8 mouse cellular contexts compared by ENCODE assay signal in genomic region chr9:107551117-107551889, GRCm38 (mm10). TPM values are rescaled to one million over a fixed set of nuclear protein-coding genes. Genes with fewer than 3 reads are reported as not detected.
DNase-seq lines count a peak whose midpoint lies in the region; ATAC-seq and TF ChIP-seq lines count a peak whose summit lies in the region.

Gene Rassf1 (plus strand): TSS chr9:107551555.

- H3K27ac ChIP-seq in forebrain, embryonic 10.5 days: peak within 1 kb of the TSS; percentile 88
- H3K27ac ChIP-seq in lung, embryonic 16.5 days (ENCODE audit: low read length): peak within 1 kb of the TSS; percentile 77
- H3K27ac ChIP-seq in olfactory bulb, adult 2 months (ENCODE audit: insufficient read depth, low read depth, low read length): no peak within 1 kb of the TSS

- TF ChIP-seq CTCF in olfactory bulb, adult 2 months (IDR thresholded peaks at IDR 0.05; ENCODE audit: insufficient read depth, low read depth, low read length): no peak

- peak; percentile 56 for ATAC-seq in lung, embryonic 16.5 days (ENCODE audit: low read depth)

- H3K4me1 ChIP-seq in forebrain, embryonic 10.5 days: peaks cover 85% of the 10 kb centered on the region
- peaks cover 52% of the 10 kb centered on the region for H3K4me1 ChIP-seq in lung, embryonic 16.5 days (replicated peaks; ENCODE audit: control insufficient read depth, insufficient read depth, low read length)
- peaks cover 37% of the 10 kb centered on the region for H3K4me1 ChIP-seq in olfactory bulb, adult 2 months (ENCODE audit: control insufficient read depth, insufficient read depth, low read length)

- TF ChIP-seq POLR2A in olfactory bulb, adult 2 months (IDR thresholded peaks at IDR 0.05; ENCODE audit: insufficient read depth, low read depth, low read length): no peak

- peaks cover 4% of the 10 kb centered on the region; the same call in 1 of the 2 replicates for H3K36me3 ChIP-seq in forebrain, embryonic 10.5 days (replicated peaks)
- no peaks in the 10 kb centered on the region for H3K36me3 ChIP-seq in lung, embryonic 16.5 days (ENCODE audit: control insufficient read depth, insufficient read depth, low read length)

- WGBS in forebrain, embryonic 10.5 days: under 1% methylated on average over 63 of the region's 63 CpGs
- 1% methylated on average over 54 of the region's 63 CpGs for WGBS in lung, embryonic 16.5 days
- 20% methylated on average over 63 of the region's 63 CpGs for WGBS in olfactory bulb, adult 2 months

- peak; percentile 87 for DNase-seq in CD4-positive, CD25-positive, alpha-beta regulatory T cell, adult 2 months (ENCODE audit: low read depth, low spot score)
- peak; percentile 82 to 88 for DNase-seq in adrenal gland, adult (ENCODE audit: inconsistent age in 2 of 2, low spot score in 1 of 2)
- DNase-seq in forebrain, embryonic 10.5 days (ENCODE audit: extremely low spot score, low spot score): peak; percentile 74
- peak; percentile 76 to 81 for DNase-seq in heart, postnatal 10 days
- peak; percentile 84 to 89 for DNase-seq in kidney, postnatal 36 days
- no peak for DNase-seq in c-Kit-positive CD71-positive TER-119-positive erythroid progenitor cells, embryonic 14.5 days (ENCODE audit: low spot score)

- H3K4me2 ChIP-seq in lung, embryonic 16.5 days (ENCODE audit: low read depth, low read length): peak within 1 kb of the TSS; percentile 91

- peak within 1 kb of the TSS; percentile 88 for H3K4me3 ChIP-seq in forebrain, embryonic 10.5 days
- peak within 1 kb of the TSS; percentile 54 for H3K4me3 ChIP-seq in lung, embryonic 16.5 days (ENCODE audit: low read length)
- H3K4me3 ChIP-seq in olfactory bulb, adult 2 months (ENCODE audit: insufficient read depth, low read depth, low read length): peak within 1 kb of the TSS; percentile 32

- no peaks in the 10 kb centered on the region for H3K9me3 ChIP-seq in forebrain, embryonic 10.5 days
- H3K9me3 ChIP-seq in lung, embryonic 16.5 days (ENCODE audit: control insufficient read depth, low read length): no peaks in the 10 kb centered on the region

- intact Hi-C loops in heart, postnatal 10 days (cut with DNase I): no loop called here

- H3K9ac ChIP-seq in lung, embryonic 16.5 days (ENCODE audit: low read length): peak within 1 kb of the TSS; percentile 73

- H3K27me3 ChIP-seq in forebrain, embryonic 10.5 days (ENCODE audit: poor library complexity, severe bottlenecking): peaks cover 61% of the 10 kb centered on the region
- no peaks in the 10 kb centered on the region for H3K27me3 ChIP-seq in lung, embryonic 16.5 days (ENCODE audit: control insufficient read depth, insufficient read depth, low read depth, low read length)

RNA-seq across cellular contexts. Expression of gene Rassf1, which starts in this region (rescaled TPM):
- polyA plus RNA-seq in forebrain, embryonic 10.5 days (2016; fragmentation: Nextera tagmentation; extraction: Ambion mirVana): 57.4 and 59.6 TPM in 2 replicates
- 10 to 100 TPM; 28.8 to 32.0 TPM for total RNA-seq in heart, postnatal 10 days (2021)
- polyA plus RNA-seq in lung, embryonic 16.5 days (2015; fragmentation: Nextera tagmentation; extraction: Ambion mirVana): 55.4 and 58.5 TPM in 2 replicates
- polyA plus RNA-seq in olfactory bulb, adult 2 months (2012; ENCODE audit: insufficient read depth, insufficient read length, low replicate concordance, missing spikeins): not detected in 2 replicates

Comparison
In these comparisons a context has a peak if more than half of its experiments do, and no peak if none do; other contexts are left out.
1. H3K4me3 ChIP-seq: peak in every context shown above with its lines; median percentile 88 in forebrain, embryonic 10.5 days; 54 in lung, embryonic 16.5 days; 32 in olfactory bulb, adult 2 months.